Mouse (Mus musculus) midbrain, embryonic 15.5 days (tissue): ENCODE measurements around the gene Nudt22. TPM values are rescaled to one million over a fixed set of nuclear protein-coding genes. Genes with fewer than 3 reads are reported as not detected.
A peak's percentile ranks its signal among the peaks of the same experiment; 100 is the strongest.

ENCODE experiments used
- ATAC-seq: fragments of 200-750 bp; cut with Nextera tagmentation; replicated peaks from 2 replicates; pipeline ENCODE4 v1.8.0; 2017; ENCODE audit warnings: moderate TSS enrichment
- H3K27ac ChIP-seq: fragments of 300-500 bp; sonication (generic); 2 replicates; pipeline ENCODE4 v1.5.1; 2015; ENCODE audit warnings: mild to moderate bottlenecking, inconsistent platforms
- H3K27me3 ChIP-seq: fragments of 300-500 bp; sonication (generic); replicated peaks from 2 replicates; pipeline ENCODE4 v1.6.1; 2015; ENCODE audit warnings: inconsistent platforms
- H3K36me3 ChIP-seq: fragments of 300-500 bp; sonication (generic); replicated peaks from 2 replicates; pipeline ENCODE4 v1.6.1; 2015; ENCODE audit warnings: inconsistent platforms
- H3K4me1 ChIP-seq: fragments of 300-500 bp; sonication (generic); 2 replicates; pipeline ENCODE4 v1.6.1; 2015; ENCODE audit warnings: inconsistent platforms
- H3K4me2 ChIP-seq: fragments of 300-500 bp; sonication (generic); 2 replicates; pipeline ENCODE4 v1.6.1; 2015; ENCODE audit warnings: inconsistent platforms, mild to moderate bottlenecking, moderate library complexity
- H3K4me3 ChIP-seq: fragments of 300-500 bp; sonication (generic); 2 replicates; pipeline ENCODE4 v1.5.1; 2015; ENCODE audit warnings: mild to moderate bottlenecking, inconsistent platforms
- H3K9ac ChIP-seq: fragments of 300-500 bp; sonication (generic); 2 replicates; pipeline ENCODE4 v1.6.1; 2015; ENCODE audit warnings: mild to moderate bottlenecking, inconsistent platforms
- H3K9me3 ChIP-seq: fragments of 300-500 bp; sonication (generic); 2 replicates; pipeline ENCODE4 v1.6.1; 2016; ENCODE audit warnings: inconsistent platforms
- WGBS: fragments of 180-500 bp; shearing (Covaris S2); methylation state at CpG from one replicate; pipeline ENCODE4 v1.1.7; 2015; ENCODE audit warnings: mixed read lengths; 5-methylcytosine and 5-hydroxymethylcytosine counted together
- polyA plus RNA-seq: library from polyadenylated mRNA; unstranded; fragments of >200 nt; fragmentation: Nextera tagmentation; extraction: Ambion mirVana; gene quantifications from 2 replicates; pipeline ENCODE4 v1.2.1, GENCODE M21; 2015

Nudt22 gene
- 21.0 and 22.5 TPM in 2 replicates for polyA plus RNA-seq

GRCm38 (mm10) chr19:6996006-6996405 lies at the start of gene Nudt22, which contains the start of gene Trpt1:
Gene Nudt22 (minus strand): TSS chr19:6996117.
Gene Trpt1 (plus strand): TSS chr19:6996131.
- Histone ChIP-seq H3K36me3 (0 out of 2 replicates have a peak, but pooled peaks cover 11% of the 10 kb centered on the region), H3K4me3 (peak within 1 kb of the TSS; percentile 69), H3K9ac (peak within 1 kb of the TSS; percentile 78), H3K27ac (peak within 1 kb of the TSS; percentile 78), H3K9me3 (no peaks in the 10 kb centered on the region), H3K4me2 (peak within 1 kb of the TSS; percentile 91), H3K4me1 (peaks cover 48% of the 10 kb centered on the region), H3K27me3 (no peaks in the 10 kb centered on the region)
- ATAC-seq = peak; percentile 65
- WGBS = under 1% methylated on average over 24 of the region's 24 CpGs

GRCm38 (mm10) chr19:7044706-7045105 lies 48.8 kb upstream of the Nudt22 start:
- Histone ChIP-seq H3K36me3 (no peaks in the 10 kb centered on the region), H3K4me3 (no peak overlapping the region), H3K4me1 (peaks cover 5% of the 10 kb centered on the region), H3K9me3 (no peaks in the 10 kb centered on the region), H3K27me3 (no peaks in the 10 kb centered on the region), H3K9ac (no peak overlapping the region), H3K4me2 (no peak overlapping the region), H3K27ac (no peak overlapping the region)
- 49% methylated on average over 4 of the region's 4 CpGs for whole genome bisulfite sequencing
- ATAC-seq = no peak

- Histone ChIP-seq H3K9me3 (no peaks in the 10 kb centered on the region), H3K9ac (no peak overlapping the region), H3K4me1 (peaks cover 5% of the 10 kb centered on the region), H3K36me3 (no peaks in the 10 kb centered on the region), H3K4me2 (no peak overlapping the region), H3K4me3 (no peak overlapping the region), H3K27ac (no peak overlapping the region), H3K27me3 (no peaks in the 10 kb centered on the region)
- 65% methylated on average over 4 of the region's 4 CpGs for WGBS
- ATAC-seq = no peak
Observed at GRCm38 (mm10) chr19:7044279-7044678, 48.4 kb upstream of the Nudt22 start.

GRCm38 (mm10) chr19:7041171-7041570 lies 45.3 kb upstream of the Nudt22 start:
- peak overlapping the region; percentile 54; the same call in 1 of the 2 replicates for H3K4me3 ChIP-seq
- no peak overlapping the region for H3K4me2 ChIP-seq
- no peak overlapping the region for H3K9ac ChIP-seq
- no peak for ATAC-seq
- no peaks in the 10 kb centered on the region for H3K36me3 ChIP-seq
- no peaks in the 10 kb centered on the region for H3K27me3 ChIP-seq
- H3K9me3 ChIP-seq = no peaks in the 10 kb centered on the region
- 84% methylated on average over 2 of the region's 2 CpGs for WGBS
- peak overlapping the region; percentile 91 for H3K27ac ChIP-seq
- peaks cover 30% of the 10 kb centered on the region for H3K4me1 ChIP-seq

- Histone ChIP-seq H3K4me3 (peak overlapping the region; percentile 54), H3K27ac (peak overlapping the region; percentile 91), H3K9me3 (no peaks in the 10 kb centered on the region), H3K27me3 (no peaks in the 10 kb centered on the region), H3K36me3 (0 out of 2 replicates have a peak, but pooled peaks cover under 1% of the 10 kb centered on the region), H3K9ac (peak overlapping the region; percentile 70), H3K4me1 (peaks cover 30% of the 10 kb centered on the region), H3K4me2 (peak overlapping the region; percentile 69)
- peak; percentile 7; the same call in 1 of the 2 replicates for ATAC-seq
- WGBS = 27% methylated on average over 13 of the region's 13 CpGs
Observed at GRCm38 (mm10) chr19:7040637-7041130, 44.8 kb upstream of the Nudt22 start.

- Histone ChIP-seq H3K36me3 (peaks cover 7% of the 10 kb centered on the region; the same call in 1 of the 2 replicates), H3K9me3 (no peaks in the 10 kb centered on the region), H3K27ac (peak within 1 kb of the TSS; percentile 95), H3K27me3 (no peaks in the 10 kb centered on the region), H3K4me2 (peak within 1 kb of the TSS; percentile 69), H3K9ac (peak within 1 kb of the TSS; percentile 93), H3K4me3 (peak within 1 kb of the TSS; percentile 93), H3K4me1 (peaks cover 30% of the 10 kb centered on the region)
- peak; percentile 99 for ATAC-seq
- WGBS = under 1% methylated on average over 49 of the region's 49 CpGs
Observed at GRCm38 (mm10) chr19:7039841-7040636, 44.1 kb upstream of the Nudt22 start, which contains the start of gene Stip1. Gene Stip1 (minus strand): TSS chr19:7039967.

GRCm38 (mm10) chr19:7039088-7039720 lies 43.3 kb upstream of the Nudt22 start:
- H3K9me3 ChIP-seq = no peaks in the 10 kb centered on the region
- H3K27ac ChIP-seq = peak overlapping the region; percentile 95
- peak; percentile 12 for ATAC-seq
- H3K4me3 ChIP-seq = peak overlapping the region; percentile 93
- peaks cover 30% of the 10 kb centered on the region for H3K4me1 ChIP-seq
- H3K36me3 ChIP-seq = peaks cover 8% of the 10 kb centered on the region; the same call in 1 of the 2 replicates
- peak overlapping the region; percentile 93 for H3K9ac ChIP-seq
- peak overlapping the region; percentile 66 for H3K4me2 ChIP-seq
- 2% methylated on average over 35 of the region's 35 CpGs for WGBS
- H3K27me3 ChIP-seq = no peaks in the 10 kb centered on the region

- no peak overlapping the region for H3K27ac ChIP-seq
- peaks cover 23% of the 10 kb centered on the region for H3K4me1 ChIP-seq
- H3K9ac ChIP-seq = no peak overlapping the region
- no peak overlapping the region for H3K4me2 ChIP-seq
- 93% methylated on average over 5 of the region's 5 CpGs for WGBS
- H3K4me3 ChIP-seq = no peak overlapping the region
- no peak for ATAC-seq
- peaks cover 53% of the 10 kb centered on the region for H3K36me3 ChIP-seq
- no peaks in the 10 kb centered on the region for H3K9me3 ChIP-seq
- H3K27me3 ChIP-seq = no peaks in the 10 kb centered on the region
Observed at GRCm38 (mm10) chr19:7034006-7034405, 38.1 kb upstream of the Nudt22 start.

- no peaks in the 10 kb centered on the region for H3K4me1 ChIP-seq
- H3K4me2 ChIP-seq = no peak overlapping the region
- no peak overlapping the region for H3K4me3 ChIP-seq
- no peak for ATAC-seq
- no peak overlapping the region for H3K27ac ChIP-seq
- no peak overlapping the region for H3K9ac ChIP-seq
- H3K36me3 ChIP-seq = peaks cover 81% of the 10 kb centered on the region
- no peaks in the 10 kb centered on the region for H3K27me3 ChIP-seq
- 95% methylated on average over 5 of the region's 5 CpGs for WGBS
- H3K9me3 ChIP-seq = no peaks in the 10 kb centered on the region
Observed at GRCm38 (mm10) chr19:7029531-7029930, 33.6 kb upstream of the Nudt22 start.

- Histone ChIP-seq H3K36me3 (peaks cover 38% of the 10 kb centered on the region), H3K4me1 (no peaks in the 10 kb centered on the region), H3K27me3 (no peaks in the 10 kb centered on the region), H3K9me3 (no peaks in the 10 kb centered on the region), H3K4me2 (no peak overlapping the region), H3K27ac (no peak overlapping the region), H3K9ac (no peak overlapping the region), H3K4me3 (no peak overlapping the region)
- 51% methylated on average over 3 of the region's 3 CpGs for WGBS
- ATAC-seq = 0 out of 2 replicates have a peak, but pooled peaks have one; percentile 63
Observed at GRCm38 (mm10) chr19:7020224-7020641, 24.3 kb upstream of the Nudt22 start.

GRCm38 (mm10) chr19:7019191-7019590 lies 23.3 kb upstream of the Nudt22 start, which contains the start of gene Fermt3:
Gene Fermt3 (minus strand): TSS chr19:7019469.
- no peak within 1 kb of the TSS for H3K9ac ChIP-seq
- H3K4me2 ChIP-seq = no peak within 1 kb of the TSS
- no peak for ATAC-seq
- H3K9me3 ChIP-seq = no peaks in the 10 kb centered on the region
- H3K27me3 ChIP-seq = no peaks in the 10 kb centered on the region
- no peak within 1 kb of the TSS for H3K4me3 ChIP-seq
- H3K27ac ChIP-seq = no peak within 1 kb of the TSS
- H3K4me1 ChIP-seq = no peaks in the 10 kb centered on the region
- WGBS = 87% methylated on average over 5 of the region's 5 CpGs
- H3K36me3 ChIP-seq = peaks cover 28% of the 10 kb centered on the region

- H3K9ac ChIP-seq = no peak overlapping the region
- no peak overlapping the region for H3K27ac ChIP-seq
- 94% methylated on average over 11 of the region's 11 CpGs for WGBS
- no peak overlapping the region for H3K4me3 ChIP-seq
- H3K4me1 ChIP-seq = no peaks in the 10 kb centered on the region
- no peak overlapping the region for H3K4me2 ChIP-seq
- no peaks in the 10 kb centered on the region for H3K27me3 ChIP-seq
- no peak for ATAC-seq
- H3K36me3 ChIP-seq = peaks cover 24% of the 10 kb centered on the region
- no peaks in the 10 kb centered on the region for H3K9me3 ChIP-seq
Observed at GRCm38 (mm10) chr19:7018546-7018945, 22.6 kb upstream of the Nudt22 start.
